Mouse (Mus musculus) neural tube, embryonic 12.5 days (tissue): Measurements from ENCODE around the gene Best1. TPM values are rescaled to one million over a fixed set of nuclear protein-coding genes. Genes with fewer than 3 reads are reported as not detected.
A peak's percentile ranks its signal among the peaks of the same experiment; 100 is the strongest.

Experiments
- ATAC-seq: fragments of 200-750 bp; cut with Nextera tagmentation; 2 replicates; pipeline ENCODE4 v1.8.0; 2017; ENCODE audit warnings: low read depth, mild to moderate bottlenecking, moderate TSS enrichment, moderate library complexity; ENCODE audit not compliant: low FRiP score
- H3K27ac ChIP-seq: fragments of 300-500 bp; sonication (generic); 2 replicates; pipeline ENCODE4 v1.5.1; 2016
- H3K27me3 ChIP-seq: fragments of 300-500 bp; sonication (generic); replicated peaks from 2 replicates; pipeline ENCODE4 v1.6.1; 2016; ENCODE audit warnings: mild to moderate bottlenecking
- H3K36me3 ChIP-seq: fragments of 300-500 bp; sonication (generic); 2 replicates; pipeline ENCODE4 v1.6.1; 2016; ENCODE audit warnings: mild to moderate bottlenecking
- H3K4me1 ChIP-seq: fragments of 300-500 bp; sonication (generic); 2 replicates; pipeline ENCODE4 v1.6.1; 2016
- H3K4me2 ChIP-seq: fragments of 300-500 bp; sonication (generic); replicated peaks from 2 replicates; pipeline ENCODE4 v1.6.1; 2016; ENCODE audit warnings: mild to moderate bottlenecking
- H3K4me3 ChIP-seq: fragments of 300-500 bp; sonication (generic); 2 replicates; pipeline ENCODE4 v1.5.1; 2016
- H3K9ac ChIP-seq: fragments of 300-500 bp; sonication (generic); 2 replicates; pipeline ENCODE4 v1.6.1; 2016; ENCODE audit warnings: mild to moderate bottlenecking
- H3K9me3 ChIP-seq: fragments of 300-500 bp; sonication (generic); 2 replicates; pipeline ENCODE4 v1.6.1; 2016; ENCODE audit warnings: mild to moderate bottlenecking
- WGBS: fragments of 180-500 bp; shearing (Covaris S2); methylation state at CpG from one replicate; pipeline ENCODE4 v1.1.7; 2016; 5-methylcytosine and 5-hydroxymethylcytosine counted together
- polyA plus RNA-seq: library from polyadenylated mRNA; unstranded; fragments of >200 nt; fragmentation: Nextera tagmentation; extraction: Ambion mirVana; gene quantifications from 2 replicates; pipeline ENCODE4 v1.2.1, GENCODE M21; 2016

The Best1 gene
- polyA plus RNA-seq, 1 experiment from 2014 or later, result 1.9 TPM

GRCm38 (mm10) chr19:10038910-10039309 is 37.5 kb upstream of the Best1 start:
- Histone ChIP-seq H3K27me3 (peaks cover 3% of the 10 kb centered on the region; the same call in 1 of the 2 replicates), H3K4me3 (no peak overlapping the region), H3K36me3 (no peaks in the 10 kb centered on the region), H3K9me3 (no peaks in the 10 kb centered on the region), H3K4me1 (peaks cover 18% of the 10 kb centered on the region), H3K4me2 (no peak overlapping the region), H3K9ac (no peak overlapping the region), H3K27ac (no peak overlapping the region)
- no peak for ATAC-seq
- 26% methylated on average over 3 of the region's 3 CpGs for WGBS

GRCm38 (mm10) chr19:10038364-10038763 is 36.9 kb upstream of the Best1 start:
- Histone ChIP-seq H3K4me2 (no peak overlapping the region), H3K4me1 (peaks cover 18% of the 10 kb centered on the region), H3K27ac (no peak overlapping the region), H3K9me3 (no peaks in the 10 kb centered on the region), H3K27me3 (peaks cover 3% of the 10 kb centered on the region; the same call in 1 of the 2 replicates), H3K9ac (no peak overlapping the region), H3K4me3 (no peak overlapping the region), H3K36me3 (no peaks in the 10 kb centered on the region)
- ATAC-seq, result no peak
- 87% methylated on average over 3 of the region's 3 CpGs for WGBS

GRCm38 (mm10) chr19:10037534-10037933 is 36.1 kb upstream of the Best1 start:
- Histone ChIP-seq H3K4me1 (peaks cover 18% of the 10 kb centered on the region), H3K9me3 (no peaks in the 10 kb centered on the region), H3K36me3 (no peaks in the 10 kb centered on the region), H3K4me3 (no peak overlapping the region), H3K9ac (no peak overlapping the region), H3K27ac (no peak overlapping the region), H3K4me2 (no peak overlapping the region), H3K27me3 (peaks cover 3% of the 10 kb centered on the region; the same call in 1 of the 2 replicates)
- 72% methylated on average over 2 of the region's 2 CpGs for WGBS
- ATAC-seq, result no peak

- no peak overlapping the region for H3K9ac ChIP-seq
- H3K27me3 ChIP-seq, result no peaks in the 10 kb centered on the region
- peak; percentile 74 for ATAC-seq
- H3K36me3 ChIP-seq, result no peaks in the 10 kb centered on the region
- H3K4me3 ChIP-seq, result no peak overlapping the region
- H3K9me3 ChIP-seq, result no peaks in the 10 kb centered on the region
- 64% methylated on average over 8 of the region's 8 CpGs for WGBS
- H3K27ac ChIP-seq, result no peak overlapping the region
- H3K4me1 ChIP-seq, result no peaks in the 10 kb centered on the region; the same call in 1 of the 2 replicates
- H3K4me2 ChIP-seq, result no peak overlapping the region
Observed at GRCm38 (mm10) chr19:10034785-10035447, 33.5 kb upstream of the Best1 start.

- 88% methylated on average over 5 of the region's 5 CpGs for WGBS
- no peak for ATAC-seq
Observed at GRCm38 (mm10) chr19:10034356-10034755, 32.9 kb upstream of the Best1 start.

GRCm38 (mm10) chr19:10033211-10033973 is 32.0 kb upstream of the Best1 start:
- Histone ChIP-seq H3K27me3 (no peaks in the 10 kb centered on the region), H3K4me2 (no peak overlapping the region), H3K4me1 (no peaks in the 10 kb centered on the region; the same call in 1 of the 2 replicates), H3K36me3 (no peaks in the 10 kb centered on the region), H3K9me3 (no peaks in the 10 kb centered on the region), H3K4me3 (no peak overlapping the region), H3K27ac (no peak overlapping the region), H3K9ac (no peak overlapping the region)
- 42% methylated on average over 8 of the region's 8 CpGs for whole genome bisulfite sequencing
- 0 out of 2 replicates have a peak, but pooled peaks have one; percentile 52 for ATAC-seq

More at GRCm38 (mm10) chr19:10034356-10034755, 32.9 kb upstream of the Best1 start:
- H3K27ac ChIP-seq, result no peak overlapping the region
- no peak overlapping the region for H3K4me3 ChIP-seq
- no peak overlapping the region for H3K9ac ChIP-seq
- H3K36me3 ChIP-seq, result no peaks in the 10 kb centered on the region
- H3K4me1 ChIP-seq, result no peaks in the 10 kb centered on the region; the same call in 1 of the 2 replicates
- no peaks in the 10 kb centered on the region for H3K9me3 ChIP-seq
- no peaks in the 10 kb centered on the region for H3K27me3 ChIP-seq
- no peak overlapping the region for H3K4me2 ChIP-seq

- 90% methylated on average over 2 of the region's 2 CpGs for WGBS
- H3K9me3 ChIP-seq, result no peaks in the 10 kb centered on the region
- H3K27ac ChIP-seq, result no peak overlapping the region
- H3K4me3 ChIP-seq, result no peak overlapping the region
- H3K36me3 ChIP-seq, result peaks cover 10% of the 10 kb centered on the region; the same call in 1 of the 2 replicates
- H3K9ac ChIP-seq, result no peak overlapping the region
- peaks cover 4% of the 10 kb centered on the region for H3K4me1 ChIP-seq
- no peak for ATAC-seq
- no peak overlapping the region for H3K4me2 ChIP-seq
- no peaks in the 10 kb centered on the region for H3K27me3 ChIP-seq
Observed at GRCm38 (mm10) chr19:10029746-10030145, 28.3 kb upstream of the Best1 start.

GRCm38 (mm10) chr19:10025169-10025875 is 23.9 kb upstream of the Best1 start:
- Histone ChIP-seq H3K27ac (no peak overlapping the region), H3K9ac (no peak overlapping the region), H3K4me3 (no peak overlapping the region), H3K4me2 (no peak overlapping the region), H3K4me1 (peaks cover 9% of the 10 kb centered on the region; the same call in 1 of the 2 replicates), H3K36me3 (peaks cover 10% of the 10 kb centered on the region; the same call in 1 of the 2 replicates), H3K9me3 (no peaks in the 10 kb centered on the region), H3K27me3 (0 out of 2 replicates have a peak, but pooled peaks cover 3% of the 10 kb centered on the region)
- no peak for ATAC-seq
- 26% methylated on average over 8 of the region's 8 CpGs for WGBS

GRCm38 (mm10) chr19:10023304-10023758 is 21.9 kb upstream of the Best1 start:
- H3K4me2 ChIP-seq, result no peak overlapping the region
- no peaks in the 10 kb centered on the region for H3K9me3 ChIP-seq
- ATAC-seq, result no peak
- H3K4me3 ChIP-seq, result no peak overlapping the region
- H3K27ac ChIP-seq, result no peak overlapping the region
- H3K4me1 ChIP-seq, result peaks cover 21% of the 10 kb centered on the region
- peaks cover 10% of the 10 kb centered on the region; the same call in 1 of the 2 replicates for H3K36me3 ChIP-seq
- no peak overlapping the region for H3K9ac ChIP-seq
- WGBS, result 74% methylated on average over 9 of the region's 9 CpGs
- 0 out of 2 replicates have a peak, but pooled peaks cover 11% of the 10 kb centered on the region for H3K27me3 ChIP-seq

- no peak for ATAC-seq
- 64% methylated on average over 5 of the region's 5 CpGs for WGBS
- Histone ChIP-seq H3K4me1 (peaks cover 27% of the 10 kb centered on the region), H3K9me3 (no peaks in the 10 kb centered on the region), H3K36me3 (peaks cover 5% of the 10 kb centered on the region; the same call in 1 of the 2 replicates), H3K9ac (no peak overlapping the region), H3K27me3 (0 out of 2 replicates have a peak, but pooled peaks cover 11% of the 10 kb centered on the region), H3K4me2 (no peak overlapping the region), H3K27ac (no peak overlapping the region), H3K4me3 (no peak overlapping the region)
Observed at GRCm38 (mm10) chr19:10022414-10023303, 21.2 kb upstream of the Best1 start.

- Histone ChIP-seq H3K9ac (no peak overlapping the region), H3K27me3 (0 out of 2 replicates have a peak, but pooled peaks cover 11% of the 10 kb centered on the region), H3K36me3 (no peaks in the 10 kb centered on the region), H3K4me3 (no peak overlapping the region), H3K4me1 (peaks cover 30% of the 10 kb centered on the region), H3K27ac (no peak overlapping the region), H3K4me2 (no peak overlapping the region), H3K9me3 (no peaks in the 10 kb centered on the region)
- 81% methylated on average over 2 of the region's 2 CpGs for WGBS
- no peak for ATAC-seq
Observed at GRCm38 (mm10) chr19:10021981-10022380, 20.5 kb upstream of the Best1 start.
